Mouse (Mus musculus): ENCODE data around the gene Lipm. TPM values are rescaled to one million over a fixed set of nuclear protein-coding genes. Genes with fewer than 3 reads are reported as not detected.

Lipm gene
- polyA plus RNA-seq, 1 experiment from 2014 or later = 0.10 TPM

Small RNA genes lying within 50 kb of the gene (microRNA-seq; reads per million reads assigned to microRNA genes)
- gene Gm23334 = not detected

Other genes starting within 250 kb of the Lipm start
- not detected in 2 replicates for gene Lipf, start 139.7 kb upstream of the Lipm start, polyA plus RNA-seq (2015; fragmentation: Nextera tagmentation; extraction: Ambion mirVana)
- gene Lipk, start 92.6 kb upstream of the Lipm start, polyA plus RNA-seq (2015; fragmentation: Nextera tagmentation; extraction: Ambion mirVana) = 0.13 TPM in 1 of 2 replicates, not detected in the other
- not detected in 2 replicates for gene Lipn, start 33.6 kb upstream of the Lipm start, polyA plus RNA-seq (2015; fragmentation: Nextera tagmentation; extraction: Ambion mirVana)
- 0.14 and 0.15 TPM in 2 replicates for gene Ankrd22, start 65.1 kb downstream of the Lipm start, polyA plus RNA-seq (2015; fragmentation: Nextera tagmentation; extraction: Ambion mirVana)
- 10.3 and 11.9 TPM in 2 replicates for gene Stambpl1, start 91.3 kb downstream of the Lipm start, polyA plus RNA-seq (2015; fragmentation: Nextera tagmentation; extraction: Ambion mirVana)
- gene Acta2, start 154.7 kb downstream of the Lipm start, polyA plus RNA-seq (2015; fragmentation: Nextera tagmentation; extraction: Ambion mirVana) = 653 and 737 TPM in 2 replicates
- 14.2 and 18.1 TPM in 2 replicates for gene Fas, start 189.7 kb downstream of the Lipm start, polyA plus RNA-seq (2015; fragmentation: Nextera tagmentation; extraction: Ambion mirVana)